Mouse (Mus musculus) embryo, embryonic 10 days (tissue): ENCODE measurements at regions not wholly inside any gene's neighbourhood (a gene's known extent, or its start where the extent isn't known, plus 50 kb on each side); places are given as distances from the start of the nearest gene placed in this dataset.
A peak's percentile ranks its signal among the peaks of the same experiment; 100 is the strongest.

ENCODE experiments used
- DNase-seq: peaks from one replicate; pipeline ENCODE4 v3.0.0-alpha.2; 2015; ENCODE audit warnings: low spot score

GRCm38 (mm10) chr15:62158875-62159675 is 1236.3 kb upstream of the A1bg start:
- DNase-seq, result peak; percentile 29

- DNase-seq, result no peak
Observed at GRCm38 (mm10) chr15:62157200-62158033, 1234.6 kb upstream of the A1bg start.

GRCm38 (mm10) chr15:62153222-62153621 is 1230.4 kb upstream of the A1bg start:
- DNase-seq, result no peak

- DNase-seq, result no peak
Observed at GRCm38 (mm10) chr15:62152133-62152532, 1229.3 kb upstream of the A1bg start.

GRCm38 (mm10) chr15:62151690-62152089 is 1228.9 kb upstream of the A1bg start:
- no peak for DNase-seq

- no peak for DNase-seq
Observed at GRCm38 (mm10) chr15:62150296-62150695, 1227.5 kb upstream of the A1bg start.

GRCm38 (mm10) chr15:62148680-62149237 is 1225.9 kb upstream of the A1bg start:
- no peak for DNase-seq

- DNase-seq, result no peak
Observed at GRCm38 (mm10) chr15:62147343-62147953, 1224.6 kb upstream of the A1bg start.

GRCm38 (mm10) chr15:62145643-62146285 is 1223.0 kb upstream of the A1bg start:
- DNase-seq, result no peak

GRCm38 (mm10) chr15:62144776-62145564 is 1222.2 kb upstream of the A1bg start:
- no peak for DNase-seq

GRCm38 (mm10) chr15:62139859-62140258 is 1217.0 kb upstream of the A1bg start:
- DNase-seq, result no peak

GRCm38 (mm10) chr15:62139192-62139591 is 1216.4 kb upstream of the A1bg start:
- no peak for DNase-seq

- DNase-seq, result no peak
Observed at GRCm38 (mm10) chr15:62138701-62139100, 1215.9 kb upstream of the A1bg start.

- DNase-seq, result no peak
Observed at GRCm38 (mm10) chr15:62136932-62137594, 1214.3 kb upstream of the A1bg start.

- DNase-seq, result no peak
Observed at GRCm38 (mm10) chr15:62134835-62135234, 1212.0 kb upstream of the A1bg start.

GRCm38 (mm10) chr15:62134308-62134707 is 1211.5 kb upstream of the A1bg start:
- no peak for DNase-seq

- DNase-seq, result no peak
Observed at GRCm38 (mm10) chr15:62132895-62133294, 1210.1 kb upstream of the A1bg start.

- no peak for DNase-seq
Observed at GRCm38 (mm10) chr15:62131686-62132085, 1208.9 kb upstream of the A1bg start.

GRCm38 (mm10) chr15:62130530-62130929 is 1207.7 kb upstream of the A1bg start:
- no peak for DNase-seq

GRCm38 (mm10) chr15:62128546-62129212 is 1205.9 kb upstream of the A1bg start:
- DNase-seq, result no peak
